Mouse (Mus musculus) lung, embryonic 15.5 days (tissue): ENCODE measurements around the gene Cdan1. TPM values are rescaled to one million over a fixed set of nuclear protein-coding genes. Genes with fewer than 3 reads are reported as not detected.
"Not testable (repeated sequence)": the region's sequence is repeated elsewhere in the genome, so short reads cannot be mapped to it uniquely, and the experiment has no call there.

Source experiments
- ATAC-seq: fragments of 200-750 bp; cut with Nextera tagmentation; 2 replicates; pipeline ENCODE4 v1.8.0; 2017; ENCODE audit warnings: moderate number of reproducible peaks, borderline replicate concordance; ENCODE audit not compliant: low FRiP score, low TSS enrichment; ENCODE audit errors: extremely low read depth
- H3K27ac ChIP-seq: fragments of 300-500 bp; sonication (generic); 2 replicates; pipeline ENCODE4 v1.5.1; 2015; ENCODE audit warnings: moderate library complexity, mild to moderate bottlenecking, inconsistent platforms
- H3K27me3 ChIP-seq: fragments of 300-500 bp; sonication (generic); 2 replicates; pipeline ENCODE4 v1.6.1; 2015; ENCODE audit warnings: inconsistent platforms
- H3K36me3 ChIP-seq: fragments of 300-500 bp; sonication (generic); 2 replicates; pipeline ENCODE4 v1.6.1; 2015; ENCODE audit warnings: inconsistent platforms
- H3K4me1 ChIP-seq: fragments of 300-500 bp; sonication (generic); 2 replicates; pipeline ENCODE4 v1.6.1; 2015; ENCODE audit warnings: inconsistent platforms
- H3K4me2 ChIP-seq: fragments of 300-500 bp; sonication (generic); 2 replicates; pipeline ENCODE4 v1.6.1; 2015; ENCODE audit warnings: inconsistent platforms, mild to moderate bottlenecking, moderate library complexity
- H3K4me3 ChIP-seq: fragments of 300-500 bp; sonication (generic); 2 replicates; pipeline ENCODE4 v1.5.1; 2015; ENCODE audit warnings: mild to moderate bottlenecking, inconsistent platforms
- H3K9ac ChIP-seq: fragments of 300-500 bp; sonication (generic); 2 replicates; pipeline ENCODE4 v1.6.1; 2015; ENCODE audit warnings: inconsistent platforms
- H3K9me3 ChIP-seq: fragments of 300-500 bp; sonication (generic); 2 replicates; pipeline ENCODE4 v1.6.1; 2016; ENCODE audit warnings: inconsistent platforms
- WGBS: fragments of 180-500 bp; shearing (Covaris S2); methylation state at CpG from one replicate; pipeline ENCODE4 v1.1.7; 2015; 5-methylcytosine and 5-hydroxymethylcytosine counted together
- polyA plus RNA-seq: library from polyadenylated mRNA; unstranded; fragments of >200 nt; fragmentation: Nextera tagmentation; extraction: Ambion mirVana; gene quantifications from 2 replicates; pipeline ENCODE4 v1.2.1, GENCODE M21; 2015

The Cdan1 gene
- polyA plus RNA-seq, 1 experiment from 2014 or later: 7.1 TPM

DNA sequence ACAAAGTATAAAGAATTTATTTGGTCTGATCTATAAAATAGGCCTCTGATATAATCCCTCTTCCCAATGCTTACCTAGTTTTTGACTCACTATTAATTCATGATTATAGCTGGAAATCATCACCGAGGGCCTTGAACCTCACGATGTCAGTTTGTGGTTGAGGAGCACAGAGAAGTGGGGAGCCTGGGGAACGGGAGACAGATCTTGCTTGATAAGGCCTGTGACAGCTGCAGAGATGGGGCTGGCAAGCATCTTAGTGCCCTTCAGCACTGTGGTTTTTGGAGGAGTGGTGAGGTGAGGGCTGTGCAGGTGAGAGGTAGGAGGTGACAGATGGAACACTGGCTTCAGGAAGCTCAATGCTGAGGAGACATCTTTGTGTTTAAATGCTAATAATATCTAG is 139.8 kb downstream of the Cdan1 start:
- no peaks in the 10 kb centered on the region for H3K9me3 ChIP-seq
- ATAC-seq: no peak
- WGBS: 79% methylated on average over 3 of the region's 3 CpGs
- no peak overlapping the region for H3K27ac ChIP-seq
- H3K36me3 ChIP-seq: peaks cover 36% of the 10 kb centered on the region
- no peaks in the 10 kb centered on the region for H3K27me3 ChIP-seq
- H3K9ac ChIP-seq: no peak overlapping the region
- H3K4me3 ChIP-seq: no peak overlapping the region
- no peaks in the 10 kb centered on the region for H3K4me1 ChIP-seq
- no peak overlapping the region for H3K4me2 ChIP-seq

DNA sequence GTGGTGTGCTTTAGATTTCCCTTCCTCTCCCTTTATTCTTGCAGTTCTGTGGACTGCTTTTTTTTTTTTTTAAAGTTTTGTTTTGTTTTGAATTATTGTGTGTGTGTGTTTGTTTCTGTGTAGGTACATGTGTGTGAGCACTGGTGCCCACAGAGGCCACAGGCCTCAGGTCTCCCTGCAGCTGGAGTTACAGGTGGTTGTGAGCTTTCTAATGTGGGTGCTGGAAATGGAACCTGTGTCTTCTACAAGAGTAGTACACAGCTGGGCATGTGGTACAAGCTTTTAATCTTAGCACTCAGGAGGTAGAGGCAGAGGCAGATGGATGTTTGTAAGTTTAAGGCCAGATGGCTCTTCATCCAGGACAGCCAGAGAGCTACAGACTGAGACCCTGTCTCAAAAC is 142.9 kb downstream of the Cdan1 start:
- no peaks in the 10 kb centered on the region for H3K9me3 ChIP-seq
- H3K27me3 ChIP-seq: no peaks in the 10 kb centered on the region
- no peak overlapping the region for H3K27ac ChIP-seq
- no peak overlapping the region for H3K4me3 ChIP-seq
- no peaks in the 10 kb centered on the region for H3K4me1 ChIP-seq
- ATAC-seq: no peak
- peaks cover 10% of the 10 kb centered on the region; the same call in 1 of the 2 replicates for H3K36me3 ChIP-seq
- no peak overlapping the region for H3K9ac ChIP-seq
- no peak overlapping the region for H3K4me2 ChIP-seq

DNA sequence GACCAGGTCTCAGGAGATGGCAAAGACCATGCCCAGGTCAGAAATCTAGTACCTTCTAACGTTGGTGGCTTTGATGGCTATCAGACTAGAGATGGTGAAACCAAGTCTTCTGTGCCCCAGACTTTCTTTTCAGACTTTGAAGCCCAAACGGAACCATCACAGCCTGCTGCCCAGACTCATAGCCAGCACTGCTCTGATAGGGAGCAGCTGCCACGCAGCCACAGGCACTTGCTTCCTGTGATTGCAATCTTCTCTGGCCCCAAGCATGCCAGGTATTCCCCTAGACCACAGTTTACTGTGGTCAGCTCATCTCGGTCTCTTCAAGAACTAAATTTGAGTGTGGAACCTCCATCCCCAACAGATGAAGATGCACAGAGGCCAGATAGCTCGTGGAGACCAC is 147.3 kb downstream of the Cdan1 start:
- Histone ChIP-seq H3K9ac (no peak overlapping the region), H3K36me3 (peaks cover 32% of the 10 kb centered on the region; the same call in 1 of the 2 replicates), H3K4me2 (no peak overlapping the region), H3K4me1 (no peaks in the 10 kb centered on the region), H3K9me3 (no peaks in the 10 kb centered on the region), H3K4me3 (no peak overlapping the region), H3K27me3 (no peaks in the 10 kb centered on the region), H3K27ac (no peak overlapping the region)
- ATAC-seq: no peak
- 67% methylated on average over 5 of the region's 5 CpGs for WGBS

DNA sequence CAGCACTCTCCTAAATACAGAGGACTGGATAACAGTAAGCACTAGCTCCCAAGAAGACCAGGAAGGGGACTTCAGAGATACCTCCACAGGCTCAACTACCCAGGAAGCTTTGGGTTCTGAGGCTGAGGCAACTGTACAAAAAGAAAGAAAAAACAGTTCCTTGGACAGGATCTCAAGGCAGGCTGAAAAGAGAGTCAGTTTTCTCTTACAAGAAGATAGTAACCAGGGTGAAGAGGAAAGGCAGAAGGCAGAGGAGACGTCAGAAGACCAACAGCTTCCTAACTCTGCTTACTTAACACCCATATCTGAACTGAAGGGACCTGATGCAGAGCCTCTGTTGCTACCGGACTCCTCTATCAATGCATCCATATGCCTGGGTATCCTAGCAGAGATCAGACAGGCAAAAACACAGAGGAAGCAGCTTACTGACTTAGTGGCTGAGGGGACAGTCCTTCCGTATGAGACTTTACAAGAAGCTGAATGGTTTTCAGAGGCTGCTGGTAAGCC is 149.5 kb downstream of the Cdan1 start:
- Histone ChIP-seq H3K9ac (no peak overlapping the region), H3K4me3 (no peak overlapping the region), H3K36me3 (peaks cover 54% of the 10 kb centered on the region; the same call in 1 of the 2 replicates), H3K4me1 (no peaks in the 10 kb centered on the region), H3K27me3 (no peaks in the 10 kb centered on the region), H3K9me3 (no peaks in the 10 kb centered on the region), H3K27ac (no peak overlapping the region), H3K4me2 (no peak overlapping the region)
- ATAC-seq: no peak
- 74% methylated on average over 3 of the region's 3 CpGs for WGBS

DNA sequence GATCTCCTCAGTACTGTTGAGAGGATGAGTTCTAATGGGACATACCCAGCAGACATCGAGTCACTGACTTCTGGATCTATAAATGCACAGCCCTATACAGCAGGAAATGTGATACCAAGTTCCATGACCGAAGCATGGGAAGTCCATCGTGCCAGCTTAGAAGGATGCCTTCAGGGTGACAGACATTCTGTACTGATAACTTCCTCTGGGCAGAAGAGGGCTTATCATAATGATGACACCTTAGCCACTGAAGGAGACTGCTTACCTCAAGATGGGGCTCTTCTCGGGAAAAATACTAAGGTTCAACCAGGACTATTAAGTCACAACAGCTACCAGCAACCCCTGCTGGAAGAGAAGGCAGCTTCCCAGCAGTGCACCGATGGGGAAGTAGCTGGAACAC is 152.2 kb downstream of the Cdan1 start:
- WGBS: 77% methylated on average over 5 of the region's 5 CpGs

DNA sequence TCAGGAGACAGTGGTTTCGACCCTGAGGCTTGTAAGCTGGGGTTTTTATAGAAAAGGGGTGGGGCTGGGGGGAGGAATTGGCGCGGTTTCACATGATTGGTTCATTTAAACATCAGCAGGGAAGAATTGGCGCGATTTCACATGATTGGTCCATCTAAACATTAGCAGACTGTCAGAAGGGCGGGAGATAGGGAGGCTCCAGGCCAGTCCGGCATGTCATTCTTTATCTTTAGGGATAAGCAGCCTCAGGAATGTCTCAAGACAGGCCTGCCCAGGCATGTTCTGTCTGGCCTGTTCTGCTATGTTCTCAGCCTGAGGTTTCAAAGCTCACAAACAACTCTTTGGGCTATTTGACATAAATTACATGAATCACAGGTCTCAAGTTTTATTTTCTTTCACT is 168.8 kb downstream of the Cdan1 start:
- ATAC-seq, H3K9ac ChIP-seq, H3K4me1 ChIP-seq, H3K4me2 ChIP-seq, H3K4me3 ChIP-seq, H3K27me3 ChIP-seq, H3K9me3 ChIP-seq, H3K27ac ChIP-seq: not testable (repeated sequence)
- peaks cover 30% of the 10 kb centered on the region for H3K36me3 ChIP-seq
- 77% methylated on average over 7 of the region's 7 CpGs for WGBS

More for the DNA sequence above, 152.2 kb downstream of the Cdan1 start:
- Histone ChIP-seq H3K9ac (no peak overlapping the region), H3K4me3 (no peak overlapping the region), H3K9me3 (no peaks in the 10 kb centered on the region), H3K4me2 (no peak overlapping the region), H3K27ac (no peak overlapping the region), H3K36me3 (peaks cover 67% of the 10 kb centered on the region), H3K27me3 (no peaks in the 10 kb centered on the region), H3K4me1 (no peaks in the 10 kb centered on the region)
- ATAC-seq: no peak

DNA sequence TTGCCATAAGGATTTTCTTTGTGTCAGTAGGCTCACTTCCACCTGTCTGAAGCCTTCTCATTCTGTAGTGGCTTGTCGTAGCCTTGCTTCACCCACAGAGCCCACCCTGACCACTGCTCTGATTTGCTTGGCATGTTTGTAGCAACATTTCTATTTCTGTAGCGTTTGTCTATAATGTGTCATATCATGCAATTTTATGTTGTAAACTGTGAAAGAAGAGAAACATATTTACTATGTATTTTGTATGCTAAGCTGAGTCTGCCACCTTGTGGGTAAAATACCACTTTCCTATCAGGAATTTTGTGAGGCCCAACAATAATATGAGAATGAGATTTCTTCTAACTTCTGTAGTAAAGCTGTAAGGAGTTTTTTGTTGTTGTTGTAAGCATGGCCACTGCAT is 179.7 kb downstream of the Cdan1 start:
- no peak overlapping the region for H3K9ac ChIP-seq
- no peaks in the 10 kb centered on the region for H3K9me3 ChIP-seq
- peaks cover 5% of the 10 kb centered on the region for H3K4me1 ChIP-seq
- no peak; the same call in 1 of the 2 replicates for ATAC-seq
- H3K27me3 ChIP-seq: no peaks in the 10 kb centered on the region
- peaks cover 30% of the 10 kb centered on the region; the same call in 1 of the 2 replicates for H3K36me3 ChIP-seq
- H3K4me3 ChIP-seq: no peak overlapping the region
- whole genome bisulfite sequencing: 42% methylated on average over 2 of the region's 2 CpGs
- no peak overlapping the region for H3K27ac ChIP-seq
- H3K4me2 ChIP-seq: no peak overlapping the region

DNA sequence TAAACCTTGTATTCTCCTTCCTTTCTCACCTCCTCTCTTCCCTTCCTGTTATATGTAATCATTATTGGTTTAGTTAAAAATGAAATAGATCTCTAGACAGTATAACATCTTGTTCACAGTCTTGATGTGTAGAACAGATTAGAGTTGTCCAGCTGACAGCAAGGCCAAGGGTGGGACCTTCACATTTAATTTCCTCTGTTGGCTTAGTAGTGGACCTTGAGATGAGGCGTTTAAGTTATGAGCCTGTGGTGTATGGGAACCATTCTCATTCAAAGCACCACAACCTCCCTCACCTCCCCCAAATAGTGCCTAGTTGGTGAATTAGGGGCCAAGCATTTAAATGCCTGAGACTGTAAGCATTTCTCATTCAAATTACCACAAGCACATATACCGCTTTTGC is 182.5 kb downstream of the Cdan1 start:
- no peak overlapping the region for H3K4me2 ChIP-seq
- peaks cover 15% of the 10 kb centered on the region; the same call in 1 of the 2 replicates for H3K36me3 ChIP-seq
- H3K4me1 ChIP-seq: peaks cover 12% of the 10 kb centered on the region
- no peaks in the 10 kb centered on the region for H3K27me3 ChIP-seq
- no peak overlapping the region for H3K9ac ChIP-seq
- ATAC-seq: no peak
- H3K4me3 ChIP-seq: no peak overlapping the region
- H3K9me3 ChIP-seq: no peaks in the 10 kb centered on the region
- WGBS: 89% methylated on average over 2 of the region's 2 CpGs
- H3K27ac ChIP-seq: no peak overlapping the region

Other genes starting within 250 kb of the Cdan1 start
- gene Haus2, start 240.7 kb downstream of the Cdan1 start, polyA plus RNA-seq: 21.9 and 25.4 TPM in 2 replicates
- 27.4 and 29.9 TPM in 2 replicates for gene Lrrc57, start 240.6 kb downstream of the Cdan1 start, polyA plus RNA-seq
- gene Stard9, start 221.0 kb downstream of the Cdan1 start, polyA plus RNA-seq: 8.6 and 11.7 TPM in 2 replicates
- gene Ttbk2, start 476 bp upstream of the Cdan1 start, polyA plus RNA-seq: 2.8 and 3.8 TPM in 2 replicates
- 25.8 and 29.4 TPM in 2 replicates for gene Ubr1, start 120.6 kb upstream of the Cdan1 start, polyA plus RNA-seq
- gene Tmem62, start 126.9 kb upstream of the Cdan1 start, polyA plus RNA-seq: 3.7 and 5.3 TPM in 2 replicates
- gene Ccndbp1, start 158.3 kb upstream of the Cdan1 start, polyA plus RNA-seq: 38.4 and 39.2 TPM in 2 replicates
- 1.0 and 1.1 TPM in 2 replicates for gene Epb42, start 186.9 kb upstream of the Cdan1 start, polyA plus RNA-seq
- 0.07 TPM in 1 of 2 replicates, not detected in the other for gene Tgm5, start 235.7 kb upstream of the Cdan1 start, polyA plus RNA-seq